Mouse (Mus musculus) embryonic facial prominence, embryonic 10.5 days (tissue): ENCODE data around the gene Chac1. TPM values are rescaled to one million over a fixed set of nuclear protein-coding genes. Genes with fewer than 3 reads are reported as not detected.
A peak's percentile ranks its signal among the peaks of the same experiment; 100 is the strongest.

ENCODE experiments used
- DNase-seq: peaks from one replicate; pipeline ENCODE4 v3.0.0-alpha.2; 2017; ENCODE audit warnings: low spot score
- H3K27ac ChIP-seq: fragments of 300-500 bp; sonication (generic); replicated peaks from 2 replicates; pipeline ENCODE4 v1.5.1; 2016; ENCODE audit warnings: mild to moderate bottlenecking
- H3K27me3 ChIP-seq: fragments of 300-500 bp; sonication (generic); replicated peaks from 2 replicates; pipeline ENCODE4 v1.6.1; 2016; ENCODE audit warnings: low read depth, mild to moderate bottlenecking; ENCODE audit not compliant: poor library complexity, severe bottlenecking
- H3K36me3 ChIP-seq: fragments of 300-500 bp; sonication (generic); replicated peaks from 2 replicates; pipeline ENCODE4 v1.6.1; 2016; ENCODE audit warnings: mild to moderate bottlenecking, moderate library complexity
- H3K4me1 ChIP-seq: fragments of 300-500 bp; sonication (generic); 2 replicates; pipeline ENCODE4 v1.6.1; 2016
- H3K4me3 ChIP-seq: fragments of 300-500 bp; sonication (generic); 2 replicates; pipeline ENCODE4 v1.5.1; 2016; ENCODE audit warnings: mild to moderate bottlenecking, moderate library complexity
- H3K9me3 ChIP-seq: fragments of 300-500 bp; sonication (generic); 2 replicates; pipeline ENCODE4 v1.6.1; 2016; ENCODE audit warnings: mild to moderate bottlenecking
- WGBS: fragments of 180-500 bp; shearing (Covaris S2); methylation state at CpG from one replicate; pipeline ENCODE4 v1.1.7; 2016; 5-methylcytosine and 5-hydroxymethylcytosine counted together
- polyA plus RNA-seq: library from polyadenylated mRNA; unstranded; fragments of >200 nt; fragmentation: Nextera tagmentation; extraction: Ambion mirVana; gene quantifications from 2 replicates; pipeline ENCODE4 v1.2.1, GENCODE M21; 2016

The Chac1 gene
- polyA plus RNA-seq, 1 experiment from 2014 or later, result 0.90 TPM

DNA sequence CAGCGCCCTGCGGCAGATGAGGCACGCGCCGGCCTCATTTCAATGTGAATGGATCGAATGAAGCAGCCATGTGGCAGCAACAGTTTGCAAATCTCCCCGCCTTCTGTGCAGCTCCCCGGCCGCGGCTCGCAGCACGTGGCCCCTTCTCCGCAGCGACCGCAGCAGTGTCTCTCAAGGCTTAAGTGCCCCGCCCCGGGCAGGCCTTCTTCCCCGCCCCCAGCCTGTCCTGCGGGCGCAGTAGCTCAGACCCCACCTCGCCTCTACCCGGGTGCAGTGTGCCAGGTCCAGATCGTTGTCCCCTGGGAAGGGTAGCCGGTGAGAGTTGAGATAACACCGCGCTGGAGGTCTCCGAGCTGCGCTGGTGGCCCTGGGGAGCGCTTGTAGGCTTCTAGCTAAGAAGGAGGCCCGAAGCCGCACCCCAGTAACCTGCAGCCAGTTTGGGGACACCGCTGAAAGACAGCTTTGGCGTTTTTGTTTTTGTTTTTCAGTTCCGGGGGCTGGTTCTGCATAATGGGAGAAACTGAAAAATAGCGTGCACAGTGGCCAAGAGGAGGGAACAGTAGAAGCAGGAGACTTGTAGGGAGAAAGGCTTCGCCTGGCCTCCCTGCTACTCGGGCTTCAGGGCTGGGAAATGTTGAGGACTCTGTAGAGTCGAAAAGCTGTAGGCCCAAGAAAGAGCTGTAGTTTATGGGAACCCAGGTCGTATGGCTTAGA lies 28.3 kb upstream of the Chac1 start:
- no peaks in the 10 kb centered on the region for H3K36me3 ChIP-seq
- WGBS, result 2% methylated on average over 39 of the region's 39 CpGs
- peaks cover 100% of the 10 kb centered on the region for H3K27me3 ChIP-seq
- H3K4me3 ChIP-seq, result peak overlapping the region; percentile 53
- DNase-seq, result peak; percentile 80
- peak overlapping the region; percentile 71 for H3K27ac ChIP-seq
- H3K4me1 ChIP-seq, result peaks cover 67% of the 10 kb centered on the region
- H3K9me3 ChIP-seq, result no peaks in the 10 kb centered on the region

DNA sequence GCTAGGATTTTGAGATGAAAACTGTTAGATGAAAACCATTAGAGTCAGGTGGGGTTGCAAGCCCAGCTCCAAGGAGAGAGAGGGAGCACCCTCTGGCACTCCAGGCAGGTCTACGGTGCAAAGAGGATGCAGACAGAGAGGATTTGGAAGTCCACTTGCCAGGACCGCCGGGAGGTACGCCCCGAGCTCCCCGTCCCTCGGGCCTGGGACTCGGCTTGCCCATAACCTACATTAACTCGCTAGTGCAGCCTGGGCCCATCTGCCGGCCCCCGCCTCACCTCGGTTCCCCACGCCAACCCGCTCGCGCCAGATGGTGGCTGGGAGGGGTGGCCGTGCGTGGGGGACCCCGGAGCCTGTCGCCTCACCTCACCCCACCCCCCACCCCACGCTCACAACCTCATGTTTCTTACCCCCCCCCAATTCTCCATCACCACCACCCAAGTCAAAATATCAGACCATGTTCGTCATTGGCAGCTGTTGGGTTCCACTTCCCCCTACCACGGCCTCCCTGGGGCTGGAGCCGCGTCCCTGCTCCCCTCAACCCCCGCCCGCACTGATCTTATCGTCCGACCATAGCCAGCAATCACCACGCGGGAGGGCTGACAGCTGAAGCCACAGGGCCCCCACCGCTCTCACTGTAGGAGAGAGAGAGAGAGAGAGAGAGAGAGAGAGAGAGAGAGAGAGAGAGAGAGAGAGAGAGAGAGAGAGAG lies 27.0 kb upstream of the Chac1 start:
- 2% methylated on average over 32 of the region's 32 CpGs for WGBS
- DNase-seq, result peak; percentile 46
- peak overlapping the region; percentile 61 for H3K4me3 ChIP-seq
- H3K36me3 ChIP-seq, result no peaks in the 10 kb centered on the region
- H3K9me3 ChIP-seq, result no peaks in the 10 kb centered on the region
- peaks cover 61% of the 10 kb centered on the region for H3K4me1 ChIP-seq
- H3K27ac ChIP-seq, result no peak overlapping the region; the same call in 1 of the 2 replicates
- H3K27me3 ChIP-seq, result peaks cover 100% of the 10 kb centered on the region

DNA sequence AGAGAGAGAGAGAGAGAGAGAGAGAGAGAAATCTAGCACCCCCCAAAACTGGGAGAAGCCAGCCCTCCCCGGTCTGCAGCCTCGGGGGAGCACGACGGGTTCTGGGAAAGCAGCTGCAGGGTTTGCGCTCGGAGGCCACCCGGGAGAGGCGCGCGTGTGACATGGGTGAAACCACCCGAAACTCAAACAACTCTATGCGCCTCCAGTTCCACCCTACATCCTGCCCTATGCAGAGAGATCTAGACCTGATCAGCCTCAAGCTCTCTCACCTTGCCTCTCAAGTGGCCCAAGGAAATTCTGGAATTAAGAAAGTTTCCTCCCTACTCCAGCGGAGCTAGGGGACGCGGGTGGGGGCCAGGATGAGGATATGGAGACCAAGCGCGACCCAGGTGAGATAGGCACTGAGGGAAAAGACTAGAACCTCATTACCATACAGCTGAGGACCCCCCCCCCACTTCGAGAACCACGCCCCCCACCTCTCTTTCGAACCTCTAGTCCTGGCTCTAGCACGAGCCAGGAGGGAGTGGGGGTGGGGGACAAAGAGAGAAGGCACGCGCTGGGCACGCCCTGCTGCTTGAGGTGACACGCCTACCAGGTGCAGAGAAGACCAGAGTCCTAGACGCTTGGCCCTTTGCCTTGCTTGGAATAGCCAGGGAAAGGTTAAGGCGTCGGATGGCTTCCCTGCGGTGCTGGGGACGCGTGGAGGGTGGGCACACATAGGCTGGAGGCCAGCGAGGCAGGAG lies 26.3 kb upstream of the Chac1 start:
- peaks cover 100% of the 10 kb centered on the region for H3K27me3 ChIP-seq
- 2% methylated on average over 32 of the region's 32 CpGs for WGBS
- no peaks in the 10 kb centered on the region for H3K36me3 ChIP-seq
- H3K4me1 ChIP-seq, result peaks cover 61% of the 10 kb centered on the region
- DNase-seq, result no peak
- H3K9me3 ChIP-seq, result no peaks in the 10 kb centered on the region
- no peak overlapping the region; the same call in 1 of the 2 replicates for H3K27ac ChIP-seq
- H3K4me3 ChIP-seq, result peak overlapping the region; percentile 61

DNA sequence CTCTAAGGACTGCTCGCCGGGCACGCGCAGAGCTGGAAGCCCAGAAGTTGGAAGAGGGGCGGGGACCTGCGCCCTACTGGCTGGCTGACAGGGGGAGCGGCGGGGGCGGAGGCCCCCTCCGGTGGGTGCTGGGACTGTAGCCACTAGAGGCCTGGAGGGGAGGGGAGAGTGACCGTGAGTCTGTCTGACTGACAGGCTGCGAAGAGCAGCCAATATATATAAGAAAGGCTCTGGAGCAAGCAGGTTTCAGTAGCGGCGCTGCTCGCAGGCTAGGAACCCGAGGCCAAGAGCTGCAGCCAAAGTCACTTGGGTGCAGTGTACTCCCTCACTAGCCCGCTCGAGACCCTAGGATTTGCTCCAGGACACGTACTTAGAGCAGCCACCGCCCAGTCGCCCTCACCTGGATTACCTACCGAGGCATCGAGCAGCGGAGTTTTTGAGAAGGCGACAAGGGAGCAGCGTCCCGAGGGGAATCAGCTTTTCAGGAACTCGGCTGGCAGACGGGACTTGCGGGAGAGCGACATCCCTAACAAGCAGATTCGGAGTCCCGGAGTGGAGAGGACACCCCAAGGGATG lies 25.4 kb upstream of the Chac1 start, which contains the start of gene Dll4:
Gene Dll4, plus strand, starts transcription at position 217 of the 576 bp plus-strand sequence.
- Histone ChIP-seq H3K27me3 (peaks cover 100% of the 10 kb centered on the region), H3K27ac (0 out of 2 replicates have a peak within 1 kb of the TSS, but pooled peaks have one; percentile 41), H3K4me3 (peak within 1 kb of the TSS; percentile 61), H3K4me1 (peaks cover 61% of the 10 kb centered on the region), H3K36me3 (no peaks in the 10 kb centered on the region), H3K9me3 (no peaks in the 10 kb centered on the region)
- under 1% methylated on average over 33 of the region's 33 CpGs for WGBS
- DNase-seq, result peak; percentile 69

DNA sequence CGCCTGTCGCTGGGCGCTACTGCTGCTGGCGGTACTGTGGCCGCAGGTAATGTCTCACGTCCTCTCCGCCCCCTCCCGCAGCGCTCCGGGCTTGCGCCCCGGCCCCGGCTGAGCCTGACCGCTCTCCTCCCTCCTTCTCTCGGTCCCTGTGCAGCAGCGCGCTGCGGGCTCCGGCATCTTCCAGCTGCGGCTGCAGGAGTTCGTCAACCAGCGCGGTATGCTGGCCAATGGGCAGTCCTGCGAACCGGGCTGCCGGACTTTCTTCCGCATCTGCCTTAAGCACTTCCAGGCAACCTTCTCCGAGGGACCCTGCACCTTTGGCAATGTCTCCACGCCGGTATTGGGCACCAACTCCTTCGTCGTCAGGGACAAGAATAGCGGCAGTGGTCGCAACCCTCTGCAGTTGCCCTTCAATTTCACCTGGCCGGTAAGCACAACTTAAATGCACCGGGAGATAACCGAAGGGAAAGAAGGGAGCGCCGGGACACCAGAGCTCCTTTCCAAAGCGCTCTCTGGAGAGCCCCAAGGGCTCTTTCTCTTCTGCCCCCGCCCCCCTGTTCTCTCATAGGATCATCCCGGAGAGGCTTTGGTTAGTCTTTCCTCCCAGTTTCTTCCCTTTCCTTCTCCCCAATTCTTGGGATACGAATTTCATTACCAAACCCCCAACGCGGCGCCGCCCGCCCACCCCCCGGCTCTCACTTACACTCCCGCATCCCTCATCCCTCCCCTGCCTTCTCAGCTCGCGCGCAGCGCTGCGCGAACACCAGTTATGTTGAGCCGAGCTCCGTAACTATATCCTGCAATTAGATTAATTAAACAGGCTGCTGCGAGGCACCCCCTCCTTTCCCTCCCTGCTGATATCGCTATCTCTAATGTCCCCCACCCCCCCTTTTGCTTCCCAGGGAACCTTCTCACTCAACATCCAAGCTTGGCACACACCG lies 24.6 kb upstream of the Chac1 start:
- Histone ChIP-seq H3K4me1 (peaks cover 56% of the 10 kb centered on the region), H3K27ac (0 out of 2 replicates have a peak overlapping the region, but pooled peaks have one; percentile 41), H3K36me3 (no peaks in the 10 kb centered on the region), H3K9me3 (no peaks in the 10 kb centered on the region), H3K4me3 (peak overlapping the region; percentile 61), H3K27me3 (peaks cover 100% of the 10 kb centered on the region)
- peak; percentile 64 for DNase-seq
- under 1% methylated on average over 61 of the region's 61 CpGs for WGBS

GRCm38 (mm10) chr2:119327102-119327480 lies 23.9 kb upstream of the Chac1 start:
- H3K4me3 ChIP-seq, result peak overlapping the region; percentile 61
- peak; percentile 74 for DNase-seq
- peaks cover 50% of the 10 kb centered on the region for H3K4me1 ChIP-seq
- H3K27me3 ChIP-seq, result peaks cover 100% of the 10 kb centered on the region
- H3K9me3 ChIP-seq, result no peaks in the 10 kb centered on the region
- under 1% methylated on average over 30 of the region's 30 CpGs for WGBS
- H3K27ac ChIP-seq, result 0 out of 2 replicates have a peak overlapping the region, but pooled peaks have one; percentile 11
- H3K36me3 ChIP-seq, result no peaks in the 10 kb centered on the region

- no peak overlapping the region for H3K27ac ChIP-seq
- H3K4me3 ChIP-seq, result peak overlapping the region; percentile 61; the same call in 1 of the 2 replicates
- H3K27me3 ChIP-seq, result peaks cover 100% of the 10 kb centered on the region
- no peaks in the 10 kb centered on the region for H3K9me3 ChIP-seq
- no peaks in the 10 kb centered on the region for H3K36me3 ChIP-seq
- WGBS, result 14% methylated on average over 11 of the region's 11 CpGs
- H3K4me1 ChIP-seq, result peaks cover 40% of the 10 kb centered on the region
- DNase-seq, result no peak
Measured at GRCm38 (mm10) chr2:119327942-119328526, 23.0 kb upstream of the Chac1 start.

DNA sequence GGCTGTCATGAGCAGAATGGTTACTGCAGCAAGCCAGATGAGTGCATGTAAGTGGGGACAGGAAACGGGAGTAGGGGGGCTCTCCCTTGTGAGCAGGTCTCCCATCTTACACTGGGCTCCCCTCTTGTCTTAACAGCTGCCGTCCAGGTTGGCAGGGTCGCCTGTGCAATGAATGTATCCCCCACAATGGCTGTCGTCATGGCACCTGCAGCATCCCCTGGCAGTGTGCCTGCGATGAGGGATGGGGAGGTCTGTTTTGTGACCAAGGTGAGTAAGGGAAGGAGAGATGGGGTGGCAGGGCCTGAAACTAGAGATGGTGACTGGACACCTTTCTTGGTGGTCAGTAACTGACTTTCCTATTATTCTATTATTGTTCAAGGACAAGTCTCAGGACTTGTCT lies 22.5 kb upstream of the Chac1 start:
- no peak for DNase-seq
- Histone ChIP-seq H3K27ac (no peak overlapping the region), H3K9me3 (no peaks in the 10 kb centered on the region), H3K27me3 (peaks cover 96% of the 10 kb centered on the region), H3K4me3 (peak overlapping the region; percentile 61; the same call in 1 of the 2 replicates), H3K4me1 (peaks cover 39% of the 10 kb centered on the region), H3K36me3 (no peaks in the 10 kb centered on the region)
- 40% methylated on average over 5 of the region's 5 CpGs for WGBS

DNA sequence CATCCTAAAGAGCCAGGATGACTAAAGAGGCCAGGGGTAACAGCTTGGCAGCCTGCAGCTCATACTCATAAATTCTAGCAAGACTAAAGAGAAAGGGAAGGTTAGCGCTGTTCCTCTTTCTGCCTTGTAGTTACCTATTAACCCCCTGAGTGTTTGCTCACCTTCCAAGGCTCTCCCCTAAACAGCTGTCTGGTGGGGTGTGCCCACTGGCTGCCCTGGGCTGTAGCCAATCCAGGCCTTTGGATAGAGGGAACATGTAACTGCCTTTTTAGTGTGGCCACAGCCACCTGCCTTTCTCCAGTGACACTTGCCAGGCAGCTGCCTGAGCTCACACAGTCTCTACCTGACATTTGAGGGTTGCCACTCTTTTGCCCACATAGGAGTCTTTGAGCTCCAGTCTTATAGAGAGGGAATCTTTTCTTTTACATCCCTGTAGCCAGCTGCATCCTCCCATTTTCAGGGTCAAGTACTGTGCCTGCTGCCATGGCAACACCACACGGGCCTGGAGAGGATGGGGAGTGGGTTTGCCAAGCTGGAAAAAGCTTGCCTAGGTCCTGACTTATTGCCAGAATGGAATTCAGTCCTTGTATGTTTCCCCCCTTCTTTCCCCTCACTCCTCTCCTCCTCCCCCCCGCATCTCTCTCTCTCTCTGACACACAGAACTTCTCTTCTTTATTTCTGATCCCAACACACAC lies 21.8 kb upstream of the Chac1 start:
- no peaks in the 10 kb centered on the region for H3K36me3 ChIP-seq
- no peaks in the 10 kb centered on the region for H3K9me3 ChIP-seq
- no peak overlapping the region for H3K27ac ChIP-seq
- 63% methylated on average over 3 of the region's 3 CpGs for WGBS
- peak overlapping the region; percentile 61; the same call in 1 of the 2 replicates for H3K4me3 ChIP-seq
- no peak for DNase-seq
- peaks cover 94% of the 10 kb centered on the region for H3K27me3 ChIP-seq
- peaks cover 32% of the 10 kb centered on the region for H3K4me1 ChIP-seq

GRCm38 (mm10) chr2:119330795-119331194 lies 20.2 kb upstream of the Chac1 start:
- Histone ChIP-seq H3K4me1 (peaks cover 16% of the 10 kb centered on the region), H3K27me3 (peaks cover 93% of the 10 kb centered on the region), H3K4me3 (no peak overlapping the region), H3K36me3 (no peaks in the 10 kb centered on the region), H3K27ac (no peak overlapping the region), H3K9me3 (no peaks in the 10 kb centered on the region)
- 92% methylated on average over 8 of the region's 8 CpGs for WGBS
- no peak for DNase-seq
